Mouse (Mus musculus) embryonic facial prominence, embryonic 13.5 days (tissue): ENCODE measurements around the gene Meiob. TPM values are rescaled to one million over a fixed set of nuclear protein-coding genes. Genes with fewer than 3 reads are reported as not detected.
A peak's percentile ranks its signal among the peaks of the same experiment; 100 is the strongest.

Experiments
- ATAC-seq: fragments of 200-750 bp; cut with Nextera tagmentation; 2 replicates; pipeline ENCODE4 v1.8.0; 2017; ENCODE audit warnings: low read depth; ENCODE audit not compliant: insufficient number of reproducible peaks, insufficient read depth, low FRiP score, low TSS enrichment
- H3K27ac ChIP-seq: fragments of 300-500 bp; sonication (generic); 2 replicates; pipeline ENCODE4 v1.5.1; 2015; ENCODE audit warnings: moderate library complexity, mild to moderate bottlenecking, inconsistent platforms
- H3K27me3 ChIP-seq: fragments of 300-500 bp; sonication (generic); 2 replicates; pipeline ENCODE4 v1.6.1; 2015; ENCODE audit warnings: mild to moderate bottlenecking, inconsistent platforms
- H3K36me3 ChIP-seq: fragments of 300-500 bp; sonication (generic); 2 replicates; pipeline ENCODE4 v1.6.1; 2015; ENCODE audit warnings: mild to moderate bottlenecking, inconsistent platforms
- H3K4me1 ChIP-seq: fragments of 300-500 bp; sonication (generic); 2 replicates; pipeline ENCODE4 v1.6.1; 2015; ENCODE audit warnings: inconsistent platforms
- H3K4me2 ChIP-seq: fragments of 300-500 bp; sonication (generic); 2 replicates; pipeline ENCODE4 v1.6.1; 2015; ENCODE audit warnings: moderate library complexity, mild to moderate bottlenecking, inconsistent platforms
- H3K4me3 ChIP-seq: fragments of 300-500 bp; sonication (generic); 2 replicates; pipeline ENCODE4 v1.5.1; 2015; ENCODE audit warnings: mild to moderate bottlenecking, inconsistent platforms
- H3K9ac ChIP-seq: fragments of 300-500 bp; sonication (generic); 2 replicates; pipeline ENCODE4 v1.6.1; 2015; ENCODE audit warnings: mild to moderate bottlenecking, inconsistent platforms
- H3K9me3 ChIP-seq: fragments of 300-500 bp; sonication (generic); 2 replicates; pipeline ENCODE4 v1.6.1; 2016; ENCODE audit warnings: inconsistent platforms
- WGBS: fragments of 180-500 bp; shearing (Covaris S2); methylation state at CpG from one replicate; pipeline ENCODE4 v1.1.7; 2015; ENCODE audit warnings: mixed read lengths; 5-methylcytosine and 5-hydroxymethylcytosine counted together
- polyA plus RNA-seq: library from polyadenylated mRNA; unstranded; fragments of >200 nt; fragmentation: Nextera tagmentation; extraction: Ambion mirVana; gene quantifications from 2 replicates; pipeline ENCODE4 v1.2.1, GENCODE M21; 2015

Gene Meiob
- polyA plus RNA-seq, 1 experiment from 2014 or later = not detected

DNA sequence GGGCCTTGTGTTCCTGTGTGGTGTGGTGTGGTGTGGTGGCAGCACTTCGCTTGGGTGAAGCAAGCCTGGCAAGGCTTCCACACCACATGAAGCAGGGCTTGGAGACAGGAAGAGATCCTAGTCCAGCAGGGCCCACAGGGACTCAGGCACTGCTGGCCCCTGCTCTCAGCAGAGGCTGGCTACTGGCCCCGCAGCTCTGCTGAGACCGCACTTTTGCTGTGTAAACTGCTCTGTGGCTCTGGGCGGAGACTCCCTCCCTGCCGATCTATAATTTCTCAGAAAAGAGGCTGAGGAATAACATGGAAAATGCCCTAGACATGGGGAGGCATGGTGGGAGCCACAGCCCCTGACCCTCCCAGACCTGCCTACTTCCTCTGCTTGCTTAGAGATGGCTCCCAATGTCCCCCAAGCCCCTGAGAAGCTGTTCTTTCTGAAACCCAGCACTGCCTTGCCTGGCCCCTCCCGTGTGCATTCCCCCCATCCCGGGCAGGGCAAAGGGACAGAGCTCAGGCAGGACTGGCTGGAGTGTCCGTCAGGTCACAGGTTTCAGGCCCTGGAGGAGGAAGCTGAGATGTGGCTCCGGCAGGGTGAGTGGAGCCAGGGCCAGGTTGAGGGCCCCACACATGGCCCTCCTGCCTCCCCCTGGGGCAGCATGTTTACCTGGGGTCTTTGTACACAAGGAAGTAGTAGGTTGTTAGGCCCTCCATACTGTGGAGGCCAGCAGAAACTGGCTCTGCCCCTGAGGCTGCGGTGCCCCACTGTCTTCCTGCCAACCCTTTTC lies 73.4 kb downstream of the Meiob start:
- no peak overlapping the region for H3K4me3 ChIP-seq
- 49% methylated on average over 10 of the region's 10 CpGs for WGBS
- no peak overlapping the region for H3K27ac ChIP-seq
- ATAC-seq = peak; percentile 2; the same call in 1 of the 2 replicates
- no peaks in the 10 kb centered on the region for H3K9me3 ChIP-seq
- no peaks in the 10 kb centered on the region for H3K27me3 ChIP-seq
- H3K4me1 ChIP-seq = no peaks in the 10 kb centered on the region
- peak overlapping the region; percentile 53 for H3K9ac ChIP-seq
- H3K36me3 ChIP-seq = peaks cover under 1% of the 10 kb centered on the region
- no peak overlapping the region; the same call in 1 of the 2 replicates for H3K4me2 ChIP-seq

DNA sequence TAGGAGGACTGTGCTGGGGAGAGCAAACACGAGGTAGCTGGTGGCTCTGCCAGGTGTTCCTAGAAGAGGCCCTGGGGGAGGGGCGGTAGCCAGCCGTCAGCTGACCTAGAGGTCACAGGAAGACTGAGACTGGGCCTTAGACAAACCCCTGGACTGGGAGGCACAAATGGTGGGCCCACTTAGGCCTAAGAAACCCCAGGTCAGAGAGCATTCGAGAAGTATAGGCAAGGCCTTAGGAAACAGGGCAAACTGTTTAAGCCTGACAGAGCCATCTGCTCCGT lies 74.0 kb downstream of the Meiob start:
- H3K27me3 ChIP-seq = no peaks in the 10 kb centered on the region
- no peak overlapping the region for H3K4me3 ChIP-seq
- no peak; the same call in 1 of the 2 replicates for ATAC-seq
- no peak overlapping the region; the same call in 1 of the 2 replicates for H3K4me2 ChIP-seq
- H3K9me3 ChIP-seq = no peaks in the 10 kb centered on the region
- WGBS = 29% methylated on average over 5 of the region's 5 CpGs
- H3K27ac ChIP-seq = no peak overlapping the region
- H3K9ac ChIP-seq = peak overlapping the region; percentile 53
- no peaks in the 10 kb centered on the region for H3K4me1 ChIP-seq
- peaks cover 6% of the 10 kb centered on the region for H3K36me3 ChIP-seq

- H3K27me3 ChIP-seq = no peaks in the 10 kb centered on the region
- H3K4me1 ChIP-seq = no peaks in the 10 kb centered on the region
- no peaks in the 10 kb centered on the region for H3K9me3 ChIP-seq
- H3K27ac ChIP-seq = no peak overlapping the region
- 70% methylated on average over 8 of the region's 8 CpGs for WGBS
- H3K4me3 ChIP-seq = no peak overlapping the region
- H3K4me2 ChIP-seq = no peak overlapping the region
- no peak for ATAC-seq
- H3K36me3 ChIP-seq = peaks cover 11% of the 10 kb centered on the region
- no peak overlapping the region for H3K9ac ChIP-seq
Observed at GRCm38 (mm10) chr17:24878531-24878930, 74.4 kb downstream of the Meiob start.

DNA sequence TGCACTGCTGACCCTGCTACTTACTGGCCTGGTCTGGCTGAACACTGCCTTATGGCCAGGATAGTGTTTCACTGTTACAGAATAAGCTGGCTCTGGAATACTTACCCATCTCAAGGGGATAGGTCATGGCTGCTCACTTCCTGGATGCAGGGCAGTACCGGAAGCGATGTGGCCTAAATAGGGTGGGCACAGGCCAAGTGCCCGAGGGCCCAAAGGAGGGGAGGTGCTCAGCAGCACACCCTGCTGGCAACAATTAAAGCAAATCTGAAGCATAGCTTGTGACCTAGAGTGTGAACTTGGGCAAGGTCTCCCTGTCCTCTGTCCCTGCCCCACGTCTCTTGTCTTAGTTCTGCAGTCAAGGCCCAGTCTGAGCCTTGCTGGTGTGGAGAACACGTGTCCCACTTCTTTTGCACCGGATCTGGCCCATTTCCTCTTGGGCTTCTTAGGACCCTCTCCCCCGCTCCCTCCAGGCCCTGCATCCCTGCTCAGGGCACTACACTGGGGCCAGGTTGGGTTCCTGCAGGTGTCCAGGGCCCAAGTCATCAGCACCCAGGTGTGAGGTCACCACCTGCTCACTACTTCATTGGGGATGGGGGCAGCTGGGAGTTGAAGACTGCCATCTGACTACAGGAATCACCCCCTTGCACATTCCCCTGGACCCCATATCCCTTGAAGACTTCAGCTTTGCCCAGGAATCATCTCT lies 77.8 kb downstream of the Meiob start:
- 40% methylated on average over 7 of the region's 7 CpGs for WGBS
- H3K36me3 ChIP-seq = peaks cover 27% of the 10 kb centered on the region
- H3K4me2 ChIP-seq = no peak overlapping the region
- ATAC-seq = no peak
- H3K4me1 ChIP-seq = peaks cover 8% of the 10 kb centered on the region
- no peaks in the 10 kb centered on the region for H3K27me3 ChIP-seq
- peak overlapping the region; percentile 17; the same call in 1 of the 2 replicates for H3K9ac ChIP-seq
- H3K9me3 ChIP-seq = no peaks in the 10 kb centered on the region
- H3K27ac ChIP-seq = no peak overlapping the region
- H3K4me3 ChIP-seq = no peak overlapping the region

DNA sequence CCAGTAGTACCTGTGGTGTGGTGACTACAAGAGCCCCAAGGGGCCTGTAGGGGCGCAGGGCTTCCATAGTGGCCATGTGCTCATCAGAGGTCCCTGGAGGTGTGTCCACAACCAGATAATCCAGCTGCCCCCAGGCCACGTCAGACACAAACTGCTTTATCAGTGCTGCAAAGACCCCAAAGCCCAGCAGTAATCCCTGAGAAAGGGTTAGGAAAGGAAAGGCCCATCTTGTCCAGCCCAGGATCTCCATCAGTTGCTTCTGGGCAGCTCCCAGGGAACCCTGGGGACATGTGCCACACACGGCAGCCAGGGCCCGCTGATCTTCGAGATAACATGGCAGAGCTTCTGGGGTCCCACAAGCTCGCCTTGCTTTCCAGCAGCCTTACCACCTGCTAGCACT lies 80.3 kb downstream of the Meiob start:
- no peak for ATAC-seq
- Histone ChIP-seq H3K4me3 (0 out of 2 replicates have a peak overlapping the region, but pooled peaks have one; percentile 4), H3K27ac (no peak overlapping the region), H3K9me3 (no peaks in the 10 kb centered on the region), H3K4me2 (no peak overlapping the region), H3K9ac (no peak overlapping the region), H3K27me3 (no peaks in the 10 kb centered on the region), H3K36me3 (peaks cover 36% of the 10 kb centered on the region), H3K4me1 (peaks cover 23% of the 10 kb centered on the region)
- 87% methylated on average over 6 of the region's 6 CpGs for WGBS

DNA sequence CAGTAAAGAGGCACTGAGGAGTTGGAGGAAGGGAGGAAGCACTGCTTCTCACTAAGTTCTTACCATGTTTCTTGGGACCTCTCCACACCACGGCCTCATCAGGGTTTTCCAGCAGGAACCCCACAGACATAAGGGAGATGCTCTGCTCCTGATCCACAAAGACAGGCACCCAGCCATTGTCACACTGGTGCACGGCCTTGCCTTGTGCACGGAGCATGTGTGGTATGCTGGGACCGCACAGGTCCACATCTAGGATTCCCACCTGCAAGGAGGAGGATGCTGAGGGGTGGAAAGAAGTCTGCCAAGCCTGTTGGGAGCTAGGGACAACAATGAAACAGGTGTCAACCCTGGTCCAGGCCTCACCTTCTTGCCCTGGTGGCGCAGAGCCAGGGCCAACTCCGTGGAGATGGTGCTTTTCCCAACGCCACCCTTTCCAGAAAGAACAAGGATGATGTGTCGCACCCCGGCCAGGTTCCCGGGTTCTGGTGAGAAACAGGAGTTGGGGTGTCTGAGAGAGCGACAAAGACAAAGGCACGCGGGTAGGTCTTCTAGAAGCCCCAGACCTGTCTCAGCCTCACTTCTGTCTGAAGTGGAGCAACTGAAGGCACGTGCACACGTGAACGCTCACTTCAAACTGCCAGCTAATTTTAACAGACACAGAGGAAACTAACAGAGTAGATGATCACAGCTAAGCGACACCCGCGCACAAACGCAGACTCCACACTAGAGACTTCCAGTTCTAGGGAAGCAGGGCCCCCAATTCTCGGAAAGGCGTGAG lies 81.5 kb downstream of the Meiob start:
- no peak for ATAC-seq
- H3K27ac ChIP-seq = no peak overlapping the region
- H3K4me2 ChIP-seq = peak overlapping the region; percentile 97
- H3K4me1 ChIP-seq = peaks cover 23% of the 10 kb centered on the region
- no peaks in the 10 kb centered on the region for H3K9me3 ChIP-seq
- H3K4me3 ChIP-seq = peak overlapping the region; percentile 82
- 23% methylated on average over 22 of the region's 22 CpGs for WGBS
- H3K9ac ChIP-seq = peak overlapping the region; percentile 80
- H3K36me3 ChIP-seq = peaks cover 48% of the 10 kb centered on the region
- no peaks in the 10 kb centered on the region for H3K27me3 ChIP-seq

- H3K27me3 ChIP-seq = no peaks in the 10 kb centered on the region
- H3K27ac ChIP-seq = peak within 1 kb of the TSS; percentile 60; the same call in 1 of the 2 replicates
- H3K4me1 ChIP-seq = peaks cover 23% of the 10 kb centered on the region
- H3K9ac ChIP-seq = peak within 1 kb of the TSS; percentile 85
- ATAC-seq = peak; percentile 95
- WGBS = under 1% methylated on average over 69 of the region's 69 CpGs
- H3K36me3 ChIP-seq = peaks cover 56% of the 10 kb centered on the region
- no peaks in the 10 kb centered on the region for H3K9me3 ChIP-seq
- peak within 1 kb of the TSS; percentile 97 for H3K4me2 ChIP-seq
- peak within 1 kb of the TSS; percentile 82 for H3K4me3 ChIP-seq
Observed at GRCm38 (mm10) chr17:24886134-24886931, 82.2 kb downstream of the Meiob start, which contains the start of the genes Nubp2 and Spsb3. Nubp2 (minus strand) TSS chr17:24886349. Spsb3 (plus strand) TSS chr17:24886643.

GRCm38 (mm10) chr17:24886932-24887271 lies 82.8 kb downstream of the Meiob start:
- 1% methylated on average over 18 of the region's 18 CpGs for WGBS
- H3K9ac ChIP-seq = peak overlapping the region; percentile 85
- peak overlapping the region; percentile 82 for H3K4me3 ChIP-seq
- H3K27me3 ChIP-seq = no peaks in the 10 kb centered on the region
- H3K4me2 ChIP-seq = peak overlapping the region; percentile 89
- peaks cover 61% of the 10 kb centered on the region for H3K36me3 ChIP-seq
- ATAC-seq = no peak
- peak overlapping the region; percentile 60; the same call in 1 of the 2 replicates for H3K27ac ChIP-seq
- no peaks in the 10 kb centered on the region for H3K9me3 ChIP-seq
- H3K4me1 ChIP-seq = peaks cover 23% of the 10 kb centered on the region

GRCm38 (mm10) chr17:24887291-24888080 lies 83.4 kb downstream of the Meiob start:
- Histone ChIP-seq H3K4me2 (peak overlapping the region; percentile 89), H3K9me3 (no peaks in the 10 kb centered on the region), H3K27me3 (no peaks in the 10 kb centered on the region), H3K4me3 (peak overlapping the region; percentile 82), H3K36me3 (peaks cover 67% of the 10 kb centered on the region), H3K9ac (peak overlapping the region; percentile 85), H3K27ac (no peak overlapping the region), H3K4me1 (peaks cover 23% of the 10 kb centered on the region)
- 66% methylated on average over 18 of the region's 18 CpGs for WGBS
- ATAC-seq = no peak

GRCm38 (mm10) chr17:24888862-24889261 lies 84.8 kb downstream of the Meiob start:
- no peak for ATAC-seq
- peak overlapping the region; percentile 5; the same call in 1 of the 2 replicates for H3K4me2 ChIP-seq

More at GRCm38 (mm10) chr17:24888862-24889261, 84.8 kb downstream of the Meiob start:
- Histone ChIP-seq H3K4me1 (peaks cover 30% of the 10 kb centered on the region), H3K27ac (no peak overlapping the region), H3K9ac (peak overlapping the region; percentile 36), H3K36me3 (peaks cover 66% of the 10 kb centered on the region), H3K4me3 (no peak overlapping the region), H3K27me3 (no peaks in the 10 kb centered on the region), H3K9me3 (no peaks in the 10 kb centered on the region)
- 85% methylated on average over 3 of the region's 3 CpGs for WGBS
